Mouse (Mus musculus) layer of hippocampus, postnatal 14 days (tissue): ENCODE data around the gene Pard3. TPM values are rescaled to one million over a fixed set of nuclear protein-coding genes. Genes with fewer than 3 reads are reported as not detected.

Source experiments
- DNase-seq, 2 experiments: peaks; one replicate each; pipeline ENCODE4 v3.0.0; 2021 to 2022; ENCODE audit warnings: low spot score in 2 of 2, mixed read lengths in 1 of 2
- total RNA-seq, 2 experiments: library from RNA; stranded (reverse); gene quantifications; 2 replicates each; pipeline ENCODE4 v1.2.3; 2021

Pard3 gene
- total RNA-seq, 2 experiments from 2014 or later = 26.0 to 28.4 TPM

GRCm38 (mm10) chr8:127082486-127082885 lies 18.8 kb downstream of the Pard3 start:
- no peak for DNase-seq

GRCm38 (mm10) chr8:127084565-127084964 lies 20.9 kb downstream of the Pard3 start:
- DNase-seq = no peak

- DNase-seq = no peak
Observed at GRCm38 (mm10) chr8:127087434-127087833, 23.7 kb downstream of the Pard3 start.

GRCm38 (mm10) chr8:127088372-127088771 lies 24.7 kb downstream of the Pard3 start:
- no peak for DNase-seq

GRCm38 (mm10) chr8:127089021-127089420 lies 25.3 kb downstream of the Pard3 start:
- no peak for DNase-seq

GRCm38 (mm10) chr8:127090435-127090834 lies 26.7 kb downstream of the Pard3 start:
- DNase-seq = no peak

GRCm38 (mm10) chr8:127091936-127092335 lies 28.2 kb downstream of the Pard3 start:
- no peak for DNase-seq

GRCm38 (mm10) chr8:127092383-127093112 lies 28.9 kb downstream of the Pard3 start:
- DNase-seq = no peak

- DNase-seq = no peak
Observed at GRCm38 (mm10) chr8:127093113-127093426, 29.4 kb downstream of the Pard3 start.

- DNase-seq = no peak
Observed at GRCm38 (mm10) chr8:127095763-127096162, 32.1 kb downstream of the Pard3 start.

- no peak for DNase-seq
Observed at GRCm38 (mm10) chr8:127099439-127100090, 35.9 kb downstream of the Pard3 start.

- DNase-seq = no peak
Observed at GRCm38 (mm10) chr8:127103256-127103655, 39.6 kb downstream of the Pard3 start.

GRCm38 (mm10) chr8:127104616-127105015 lies 40.9 kb downstream of the Pard3 start:
- DNase-seq = no peak

- DNase-seq = peak; percentile 67 to 89
Observed at GRCm38 (mm10) chr8:127107928-127108327, 44.2 kb downstream of the Pard3 start.

GRCm38 (mm10) chr8:127113209-127113608 lies 49.5 kb downstream of the Pard3 start:
- no peak for DNase-seq

GRCm38 (mm10) chr8:127115837-127116236 lies 52.1 kb downstream of the Pard3 start:
- no peak for DNase-seq

GRCm38 (mm10) chr8:127118373-127118861 lies 54.7 kb downstream of the Pard3 start:
- DNase-seq = peak; percentile 55 to 72

- no peak for DNase-seq
Observed at GRCm38 (mm10) chr8:127123391-127123790, 59.7 kb downstream of the Pard3 start.

GRCm38 (mm10) chr8:127124795-127125194 lies 61.1 kb downstream of the Pard3 start:
- DNase-seq = no peak

GRCm38 (mm10) chr8:127125686-127126683 lies 62.3 kb downstream of the Pard3 start:
- no peak for DNase-seq

- DNase-seq = no peak
Observed at GRCm38 (mm10) chr8:127128781-127129396, 65.2 kb downstream of the Pard3 start.
